Mouse (Mus musculus) kidney, adult 2 months (tissue): ENCODE measurements at regions not wholly inside any gene's neighbourhood (a gene's known extent, or its start where the extent isn't known, plus 50 kb on each side); places are given as distances from the start of the nearest gene placed in this dataset.

ENCODE experiments used
- CTCF ChIP-seq: fragments of 200-500 bp; conservative IDR thresholded peaks from 2 replicates; pipeline ENCODE4 v1.5.1; 2011; ENCODE audit warnings: low read depth, mild to moderate bottlenecking, control low read depth, low read length, moderate library complexity, mixed read lengths; ENCODE audit not compliant: insufficient read depth, insufficient read length
- POLR2A ChIP-seq: fragments of 200-500 bp; IDR thresholded peaks from one replicate; pipeline ENCODE4 v1.6.1; 2011; ENCODE audit warnings: low read depth, low read length, control low read depth

- TF ChIP-seq CTCF = no peak
- no peak for TF ChIP-seq POLR2A
Measured at GRCm38 (mm10) chr12:106220071-106220470, 210.0 kb downstream of the Vrk1 start.
